Mouse (Mus musculus) testis, adult 10 weeks (tissue): Measurements from ENCODE around the gene Ifnar1. TPM values are rescaled to one million over a fixed set of nuclear protein-coding genes. Genes with fewer than 3 reads are reported as not detected.

ENCODE experiments used
- polyA plus RNA-seq: library from polyadenylated mRNA; stranded (reverse); fragments of 350-450 nt; fragmentation: Illumina TruSeq; extraction: RNeasy Lipid Tissue Mini Kit (QIAGEN cat#74804); gene quantifications from one replicate; pipeline ENCODE4 v1.2.3, GENCODE M21; 2014; ENCODE audit warnings: low read depth, low replicate concordance

Ifnar1 gene
- polyA plus RNA-seq = 37.6 TPM

GRCm38 (mm10) chr16:91484808-91485700 is at the start of gene Ifnar1:
Ifnar1 (plus strand) TSS chr16:91485238.

GRCm38 (mm10) chr16:91546836-91547741 is 62.1 kb downstream of the Ifnar1 start, which contains the start of gene Ifngr2:
Ifngr2 (plus strand) TSS chr16:91547072.

Other genes starting within 250 kb of the Ifnar1 start
- gene Olig1, start 215.5 kb upstream of the Ifnar1 start, polyA plus RNA-seq = 0.94 TPM
- gene Ifnar2, start 112.5 kb upstream of the Ifnar1 start, polyA plus RNA-seq = 10.4 TPM
- 0.84 TPM for gene Gm21970, start 93.5 kb upstream of the Ifnar1 start, polyA plus RNA-seq
- 10.8 TPM for gene Il10rb, start 79.1 kb upstream of the Ifnar1 start, polyA plus RNA-seq
- 10.8 TPM for gene Ifngr2, start 61.8 kb downstream of the Ifnar1 start, polyA plus RNA-seq
- gene Tmem50b, start 112.6 kb downstream of the Ifnar1 start, polyA plus RNA-seq = 47.7 TPM
- 38.6 TPM for gene Dnajc28, start 133.8 kb downstream of the Ifnar1 start, polyA plus RNA-seq
- 8.3 TPM for gene Gart, start 161.7 kb downstream of the Ifnar1 start, polyA plus RNA-seq
- gene Son, start 162.3 kb downstream of the Ifnar1 start, polyA plus RNA-seq = 299 TPM
- gene Donson, start 203.5 kb downstream of the Ifnar1 start, polyA plus RNA-seq = 101 TPM
- 80.3 TPM for gene Cryzl1, start 243.7 kb downstream of the Ifnar1 start, polyA plus RNA-seq
- 25.8 TPM for gene Itsn1, start 244.0 kb downstream of the Ifnar1 start, polyA plus RNA-seq